Mouse (Mus musculus): Measurements from ENCODE around the gene Grk5. TPM values are rescaled to one million over a fixed set of nuclear protein-coding genes. Genes with fewer than 3 reads are reported as not detected.

Grk5 gene
- polyA plus RNA-seq, 1 experiment, result 1.3 TPM

GRCm38 (mm10) chr19:60956198-60956750, 66.7 kb downstream of the Grk5 start:
- H3K9ac ChIP-seq (ENCODE audit: low read depth, poor library complexity, severe bottlenecking), result no peak overlapping the region
- H3K36me3 ChIP-seq (ENCODE audit: control insufficient read depth, insufficient read depth, low read length, poor library complexity, severe bottlenecking), result no peaks in the 10 kb centered on the region
- H3K27ac ChIP-seq (ENCODE audit: insufficient read depth, low read length), result no peak overlapping the region
- no peak for TF ChIP-seq CTCF (IDR thresholded peaks at IDR 0.05; ENCODE audit: low read depth, low read length)
- no peak for TF ChIP-seq EP300 (IDR thresholded peaks at IDR 0.05; ENCODE audit: insufficient read depth, low read depth, low read length)
- TF ChIP-seq POLR2A (IDR thresholded peaks at IDR 0.05; ENCODE audit: insufficient read depth, low read length), result no peak
- H3K4me1 ChIP-seq (ENCODE audit: control insufficient read depth, insufficient read depth, low read length), result no peaks in the 10 kb centered on the region
- no peaks in the 10 kb centered on the region for H3K27me3 ChIP-seq (ENCODE audit: control insufficient read depth, insufficient read depth, low read length, poor library complexity, severe bottlenecking)
- H3K4me3 ChIP-seq (ENCODE audit: low read depth, low read length), result no peak overlapping the region
- H3K9me3 ChIP-seq (replicated peaks; ENCODE audit: control insufficient read depth, insufficient read depth, low read length, poor library complexity, severe bottlenecking), result no peaks in the 10 kb centered on the region

- TF ChIP-seq EP300 (IDR thresholded peaks at IDR 0.05; ENCODE audit: insufficient read depth, low read depth, low read length), result no peak
- TF ChIP-seq CTCF (IDR thresholded peaks at IDR 0.05; ENCODE audit: low read depth, low read length), result no peak
- TF ChIP-seq POLR2A (IDR thresholded peaks at IDR 0.05; ENCODE audit: insufficient read depth, low read length), result no peak
- Histone ChIP-seq H3K4me1 (ENCODE audit: control insufficient read depth, insufficient read depth, low read length) (no peaks in the 10 kb centered on the region), H3K27me3 (ENCODE audit: control insufficient read depth, insufficient read depth, low read length, poor library complexity, severe bottlenecking) (no peaks in the 10 kb centered on the region), H3K9me3 (replicated peaks; ENCODE audit: control insufficient read depth, insufficient read depth, low read length, poor library complexity, severe bottlenecking) (no peaks in the 10 kb centered on the region), H3K9ac (ENCODE audit: low read depth, poor library complexity, severe bottlenecking) (no peak overlapping the region), H3K36me3 (ENCODE audit: control insufficient read depth, insufficient read depth, low read length, poor library complexity, severe bottlenecking) (no peaks in the 10 kb centered on the region), H3K4me3 (ENCODE audit: low read depth, low read length) (no peak overlapping the region), H3K27ac (ENCODE audit: insufficient read depth, low read length) (no peak overlapping the region)
These were observed 70.2 kb downstream of the Grk5 start for GRCm38 (mm10) chr19:60959706-60960230.

- Histone ChIP-seq H3K9ac (ENCODE audit: low read depth, poor library complexity, severe bottlenecking) (no peak overlapping the region), H3K36me3 (ENCODE audit: control insufficient read depth, insufficient read depth, low read length, poor library complexity, severe bottlenecking) (no peaks in the 10 kb centered on the region), H3K4me1 (ENCODE audit: control insufficient read depth, insufficient read depth, low read length) (no peaks in the 10 kb centered on the region), H3K4me3 (ENCODE audit: low read depth, low read length) (no peak overlapping the region), H3K9me3 (replicated peaks; ENCODE audit: control insufficient read depth, insufficient read depth, low read length, poor library complexity, severe bottlenecking) (no peaks in the 10 kb centered on the region), H3K27ac (ENCODE audit: insufficient read depth, low read length) (no peak overlapping the region), H3K27me3 (ENCODE audit: control insufficient read depth, insufficient read depth, low read length, poor library complexity, severe bottlenecking) (no peaks in the 10 kb centered on the region)
- TF ChIP-seq CTCF (IDR thresholded peaks at IDR 0.05; ENCODE audit: low read depth, low read length), result no peak
- no peak for TF ChIP-seq EP300 (IDR thresholded peaks at IDR 0.05; ENCODE audit: insufficient read depth, low read depth, low read length)
- no peak for TF ChIP-seq POLR2A (IDR thresholded peaks at IDR 0.05; ENCODE audit: insufficient read depth, low read length)
These were observed 73.0 kb downstream of the Grk5 start for GRCm38 (mm10) chr19:60962358-60963061.

GRCm38 (mm10) chr19:60967909-60968308, 78.4 kb downstream of the Grk5 start:
- no peaks in the 10 kb centered on the region for H3K4me1 ChIP-seq (ENCODE audit: control insufficient read depth, insufficient read depth, low read length)
- no peak overlapping the region for H3K9ac ChIP-seq (ENCODE audit: low read depth, poor library complexity, severe bottlenecking)
- no peaks in the 10 kb centered on the region for H3K36me3 ChIP-seq (ENCODE audit: control insufficient read depth, insufficient read depth, low read length, poor library complexity, severe bottlenecking)
- H3K27ac ChIP-seq (ENCODE audit: insufficient read depth, low read length), result no peak overlapping the region
- no peaks in the 10 kb centered on the region for H3K9me3 ChIP-seq (replicated peaks; ENCODE audit: control insufficient read depth, insufficient read depth, low read length, poor library complexity, severe bottlenecking)
- H3K4me3 ChIP-seq (ENCODE audit: low read depth, low read length), result no peak overlapping the region
- TF ChIP-seq POLR2A (IDR thresholded peaks at IDR 0.05; ENCODE audit: insufficient read depth, low read length) (no peak), CTCF (IDR thresholded peaks at IDR 0.05; ENCODE audit: low read depth, low read length) (no peak), EP300 (IDR thresholded peaks at IDR 0.05; ENCODE audit: insufficient read depth, low read depth, low read length) (no peak)
- H3K27me3 ChIP-seq (ENCODE audit: control insufficient read depth, insufficient read depth, low read length, poor library complexity, severe bottlenecking), result no peaks in the 10 kb centered on the region; the same call in 1 of the 2 replicates

GRCm38 (mm10) chr19:60970406-60970805, 80.9 kb downstream of the Grk5 start:
- no peak overlapping the region for H3K9ac ChIP-seq (ENCODE audit: low read depth, poor library complexity, severe bottlenecking)
- H3K36me3 ChIP-seq (ENCODE audit: control insufficient read depth, insufficient read depth, low read length, poor library complexity, severe bottlenecking), result no peaks in the 10 kb centered on the region
- TF ChIP-seq CTCF (IDR thresholded peaks at IDR 0.05; ENCODE audit: low read depth, low read length) (no peak), POLR2A (IDR thresholded peaks at IDR 0.05; ENCODE audit: insufficient read depth, low read length) (no peak), EP300 (IDR thresholded peaks at IDR 0.05; ENCODE audit: insufficient read depth, low read depth, low read length) (no peak)
- H3K9me3 ChIP-seq (replicated peaks; ENCODE audit: control insufficient read depth, insufficient read depth, low read length, poor library complexity, severe bottlenecking), result no peaks in the 10 kb centered on the region
- H3K27me3 ChIP-seq (ENCODE audit: control insufficient read depth, insufficient read depth, low read length, poor library complexity, severe bottlenecking), result no peaks in the 10 kb centered on the region; the same call in 1 of the 2 replicates
- H3K4me1 ChIP-seq (ENCODE audit: control insufficient read depth, insufficient read depth, low read length), result no peaks in the 10 kb centered on the region
- no peak overlapping the region for H3K27ac ChIP-seq (ENCODE audit: insufficient read depth, low read length)
- H3K4me3 ChIP-seq (ENCODE audit: low read depth, low read length), result no peak overlapping the region

- H3K9me3 ChIP-seq (replicated peaks; ENCODE audit: control insufficient read depth, insufficient read depth, low read length, poor library complexity, severe bottlenecking), result no peaks in the 10 kb centered on the region
- no peak overlapping the region for H3K27ac ChIP-seq (ENCODE audit: insufficient read depth, low read length)
- H3K36me3 ChIP-seq (ENCODE audit: control insufficient read depth, insufficient read depth, low read length, poor library complexity, severe bottlenecking), result no peaks in the 10 kb centered on the region
- H3K4me1 ChIP-seq (ENCODE audit: control insufficient read depth, insufficient read depth, low read length), result no peaks in the 10 kb centered on the region
- no peaks in the 10 kb centered on the region; the same call in 1 of the 2 replicates for H3K27me3 ChIP-seq (ENCODE audit: control insufficient read depth, insufficient read depth, low read length, poor library complexity, severe bottlenecking)
- no peak for TF ChIP-seq EP300 (IDR thresholded peaks at IDR 0.05; ENCODE audit: insufficient read depth, low read depth, low read length)
- no peak for TF ChIP-seq POLR2A (IDR thresholded peaks at IDR 0.05; ENCODE audit: insufficient read depth, low read length)
- no peak for TF ChIP-seq CTCF (IDR thresholded peaks at IDR 0.05; ENCODE audit: low read depth, low read length)
- no peak overlapping the region for H3K4me3 ChIP-seq (ENCODE audit: low read depth, low read length)
- H3K9ac ChIP-seq (ENCODE audit: low read depth, poor library complexity, severe bottlenecking), result no peak overlapping the region
These were observed 82.0 kb downstream of the Grk5 start for GRCm38 (mm10) chr19:60971598-60971997.
